Mouse (Mus musculus): Measurements from ENCODE around the gene Dnajc12. TPM values are rescaled to one million over a fixed set of nuclear protein-coding genes. Genes with fewer than 3 reads are reported as not detected.
"Not testable (repeated sequence)": the region's sequence is repeated elsewhere in the genome, so short reads cannot be mapped to it uniquely, and the experiment has no call there.

The Dnajc12 gene
- polyA plus RNA-seq, 1 experiment from 2014 or later: 18.4 TPM

DNA sequence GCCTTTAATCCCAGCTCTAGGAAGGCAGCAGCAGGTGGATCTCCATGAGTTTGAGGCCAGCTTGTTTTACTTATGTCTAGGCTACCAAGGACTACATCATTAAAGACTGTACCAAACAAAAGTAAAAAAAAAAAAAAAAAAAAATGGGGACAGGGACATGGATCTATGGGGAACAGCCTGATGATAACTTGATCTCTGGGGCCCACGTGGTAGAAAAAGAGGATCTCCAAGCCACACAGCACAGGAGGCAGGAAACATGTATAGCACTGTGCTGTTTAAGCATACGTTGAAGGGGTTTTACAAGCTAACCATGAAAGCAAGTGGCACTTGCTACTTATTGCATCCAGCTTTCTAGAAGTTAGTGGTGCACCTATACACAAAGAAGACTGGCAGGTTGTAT lies 40.9 kb upstream of the Dnajc12 start:
- DNase-seq (ENCODE audit: low spot score) (no peak), ATAC-seq (replicated peaks; ENCODE audit: low FRiP score, low read depth) (no peak)
- TF ChIP-seq CTCF (IDR thresholded peaks at IDR 0.05; ENCODE audit: low read depth): no peak
- Histone ChIP-seq H3K27ac (no peak overlapping the region), H3K4me2 (ENCODE audit: low read length) (no peak overlapping the region), H3K4me1 (replicated peaks; ENCODE audit: insufficient read depth, low read length) (peaks cover 14% of the 10 kb centered on the region), H3K9ac (ENCODE audit: low read depth, low read length) (no peak overlapping the region), H3K4me3 (replicated peaks; ENCODE audit: low read depth, low read length) (no peak overlapping the region), H3K27me3 (ENCODE audit: insufficient read depth, low read length) (no peaks in the 10 kb centered on the region), H3K36me3 (ENCODE audit: insufficient read depth, low read length) (no peaks in the 10 kb centered on the region), H3K9me3 (replicated peaks; ENCODE audit: low read length) (no peaks in the 10 kb centered on the region)
- 91% methylated on average over 2 of the region's 2 CpGs for WGBS

DNA sequence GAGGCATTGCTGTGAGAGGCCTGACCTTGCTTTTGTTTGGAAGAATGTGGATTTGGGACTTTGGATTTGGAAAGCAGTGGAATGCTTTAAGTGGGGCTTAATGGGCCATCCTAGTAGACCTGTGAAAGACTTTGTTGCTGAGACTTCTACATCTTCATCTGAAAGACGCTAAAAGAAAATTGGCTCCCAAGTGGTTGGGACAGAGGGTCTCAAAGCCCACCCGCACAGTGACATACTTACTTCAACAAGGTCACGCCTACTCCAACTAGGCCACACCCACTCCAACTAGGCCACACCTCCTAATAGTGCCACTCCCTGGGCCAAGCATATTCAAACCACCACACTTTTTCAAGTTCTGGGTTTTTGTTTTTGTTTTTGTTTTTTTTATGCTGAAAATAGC lies 37.5 kb upstream of the Dnajc12 start:
- Histone ChIP-seq H3K4me3 (replicated peaks; ENCODE audit: low read depth, low read length) (no peak overlapping the region), H3K4me1 (replicated peaks; ENCODE audit: insufficient read depth, low read length) (no peaks in the 10 kb centered on the region), H3K27me3 (ENCODE audit: insufficient read depth, low read length) (no peaks in the 10 kb centered on the region), H3K27ac (no peak overlapping the region), H3K4me2 (ENCODE audit: low read length) (no peak overlapping the region), H3K36me3 (ENCODE audit: insufficient read depth, low read length) (no peaks in the 10 kb centered on the region), H3K9ac (ENCODE audit: low read depth, low read length) (no peak overlapping the region), H3K9me3 (replicated peaks; ENCODE audit: low read length) (no peaks in the 10 kb centered on the region)
- no peak for ATAC-seq (replicated peaks; ENCODE audit: low FRiP score, low read depth)
- no peak for DNase-seq (ENCODE audit: low spot score)
- TF ChIP-seq CTCF (IDR thresholded peaks at IDR 0.05; ENCODE audit: low read depth): no peak
- 94% methylated on average over 3 of the region's 3 CpGs for WGBS

DNA sequence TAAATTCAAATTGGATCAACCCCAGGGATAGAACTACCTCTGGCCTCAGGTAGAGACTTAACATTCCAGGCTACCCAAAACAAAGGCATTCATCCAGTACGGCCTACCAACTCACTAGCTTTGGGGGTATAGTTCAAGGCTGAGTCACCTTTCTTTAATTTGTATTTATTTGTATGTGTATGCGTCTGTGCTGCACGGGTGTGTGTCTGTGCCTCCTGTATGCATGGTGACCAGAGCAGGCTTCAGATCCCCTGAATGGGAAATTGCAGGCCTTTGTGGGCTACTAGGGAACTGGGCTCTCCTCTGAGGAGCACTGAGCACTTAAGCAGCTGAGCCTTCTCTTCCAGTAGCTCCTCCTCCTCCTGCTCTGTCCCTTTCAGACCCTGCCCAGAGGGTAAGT lies 34.0 kb upstream of the Dnajc12 start:
- no peak for TF ChIP-seq CTCF (IDR thresholded peaks at IDR 0.05; ENCODE audit: low read depth)
- no peaks in the 10 kb centered on the region for H3K9me3 ChIP-seq (replicated peaks; ENCODE audit: low read length)
- no peak overlapping the region for H3K9ac ChIP-seq (ENCODE audit: low read depth, low read length)
- no peak overlapping the region for H3K4me2 ChIP-seq (ENCODE audit: low read length)
- H3K27me3 ChIP-seq (ENCODE audit: insufficient read depth, low read length): no peaks in the 10 kb centered on the region
- H3K4me3 ChIP-seq (replicated peaks; ENCODE audit: low read depth, low read length): no peak overlapping the region
- DNase-seq (ENCODE audit: low spot score): peak; percentile 9
- no peaks in the 10 kb centered on the region for H3K36me3 ChIP-seq (ENCODE audit: insufficient read depth, low read length)
- H3K27ac ChIP-seq: no peak overlapping the region
- H3K4me1 ChIP-seq (replicated peaks; ENCODE audit: insufficient read depth, low read length): no peaks in the 10 kb centered on the region
- 65% methylated on average over 3 of the region's 3 CpGs for WGBS
- no peak for ATAC-seq (replicated peaks; ENCODE audit: low FRiP score, low read depth)

DNA sequence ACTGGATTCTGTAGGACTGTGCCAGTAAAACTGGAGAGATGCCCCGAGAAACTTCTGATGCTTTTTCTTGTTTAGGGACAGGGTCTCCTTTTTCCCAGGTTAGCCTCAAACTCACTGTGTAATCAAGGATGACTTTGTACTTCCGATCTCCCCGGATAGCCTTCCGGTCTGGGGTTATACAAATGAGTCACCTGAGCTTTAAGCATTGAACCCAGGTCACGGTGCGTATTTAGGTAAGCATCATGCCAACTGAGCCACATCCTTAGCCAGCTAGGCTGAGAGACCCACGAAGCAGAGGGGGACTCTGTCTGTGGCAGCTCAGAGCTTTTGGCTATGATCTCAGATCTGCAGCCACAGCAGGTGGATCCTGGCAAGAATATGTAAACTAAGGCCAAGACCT lies 31.6 kb upstream of the Dnajc12 start:
- Histone ChIP-seq H3K4me2 (ENCODE audit: low read length) (no peak overlapping the region), H3K4me3 (replicated peaks; ENCODE audit: low read depth, low read length) (no peak overlapping the region), H3K9ac (ENCODE audit: low read depth, low read length) (no peak overlapping the region), H3K27ac (no peak overlapping the region), H3K4me1 (replicated peaks; ENCODE audit: insufficient read depth, low read length) (no peaks in the 10 kb centered on the region), H3K36me3 (ENCODE audit: insufficient read depth, low read length) (no peaks in the 10 kb centered on the region), H3K9me3 (replicated peaks; ENCODE audit: low read length) (no peaks in the 10 kb centered on the region), H3K27me3 (ENCODE audit: insufficient read depth, low read length) (no peaks in the 10 kb centered on the region)
- TF ChIP-seq CTCF (IDR thresholded peaks at IDR 0.05; ENCODE audit: low read depth): no peak
- ATAC-seq (replicated peaks; ENCODE audit: low FRiP score, low read depth) (no peak), DNase-seq (ENCODE audit: low spot score) (no peak)
- 84% methylated on average over 7 of the region's 7 CpGs for WGBS

DNA sequence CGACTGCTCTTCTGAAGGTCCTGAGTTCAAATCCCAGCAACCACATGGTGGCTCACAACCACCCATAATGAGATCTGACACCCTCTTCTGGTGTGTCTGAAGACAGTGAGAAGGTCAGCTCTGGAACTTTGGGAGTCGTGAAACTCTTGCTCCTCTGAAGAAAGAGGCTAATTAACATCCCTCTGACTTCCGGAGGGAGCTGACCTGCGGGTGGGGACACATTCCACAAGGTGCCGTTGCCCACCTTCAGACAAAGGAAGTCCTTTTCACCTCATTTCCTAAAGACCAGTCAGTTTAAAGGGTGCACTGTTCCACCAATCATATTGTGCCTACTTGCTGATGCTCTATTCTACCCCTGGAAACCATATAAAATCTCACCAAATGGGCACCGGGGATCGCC lies 31.1 kb upstream of the Dnajc12 start:
- not testable (repeated sequence) for ATAC-seq (replicated peaks; ENCODE audit: low FRiP score, low read depth); H3K4me1 ChIP-seq (replicated peaks; ENCODE audit: insufficient read depth, low read length); H3K4me2 ChIP-seq (ENCODE audit: low read length); H3K9me3 ChIP-seq (replicated peaks; ENCODE audit: low read length); H3K4me3 ChIP-seq (replicated peaks; ENCODE audit: low read depth, low read length); DNase-seq (ENCODE audit: low spot score); H3K36me3 ChIP-seq (ENCODE audit: insufficient read depth, low read length); H3K27ac ChIP-seq; H3K9ac ChIP-seq (ENCODE audit: low read depth, low read length); H3K27me3 ChIP-seq (ENCODE audit: insufficient read depth, low read length)
- 81% methylated on average over 7 of the region's 7 CpGs for WGBS

DNA sequence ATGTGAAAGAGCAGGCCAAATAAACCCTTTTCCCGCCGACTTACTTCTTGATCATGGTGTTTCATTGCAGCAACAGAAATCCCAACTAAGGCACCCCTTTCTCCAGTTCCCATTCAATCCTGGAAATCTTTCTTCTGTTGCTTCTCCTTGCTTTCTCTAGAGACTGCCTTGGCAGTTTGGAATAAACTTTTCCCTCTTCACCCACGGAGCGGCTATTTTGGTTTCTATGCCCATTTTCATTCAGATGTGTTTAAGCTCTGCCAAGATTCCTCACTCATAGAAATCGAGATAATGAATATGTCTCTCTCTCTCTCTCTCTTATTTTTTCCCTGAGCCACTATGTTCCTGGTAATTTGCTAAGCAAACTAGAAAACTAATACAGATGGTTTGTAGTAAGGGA lies 30.1 kb upstream of the Dnajc12 start:
- DNase-seq (ENCODE audit: low spot score) (no peak), ATAC-seq (replicated peaks; ENCODE audit: low FRiP score, low read depth) (no peak)
- TF ChIP-seq CTCF (IDR thresholded peaks at IDR 0.05; ENCODE audit: low read depth): no peak
- Histone ChIP-seq H3K4me3 (replicated peaks; ENCODE audit: low read depth, low read length) (no peak overlapping the region), H3K27ac (no peak overlapping the region), H3K4me1 (replicated peaks; ENCODE audit: insufficient read depth, low read length) (no peaks in the 10 kb centered on the region), H3K9ac (ENCODE audit: low read depth, low read length) (no peak overlapping the region), H3K9me3 (replicated peaks; ENCODE audit: low read length) (no peaks in the 10 kb centered on the region), H3K36me3 (ENCODE audit: insufficient read depth, low read length) (no peaks in the 10 kb centered on the region), H3K27me3 (ENCODE audit: insufficient read depth, low read length) (no peaks in the 10 kb centered on the region), H3K4me2 (ENCODE audit: low read length) (no peak overlapping the region)
- 79% methylated on average over 5 of the region's 5 CpGs for WGBS

DNA sequence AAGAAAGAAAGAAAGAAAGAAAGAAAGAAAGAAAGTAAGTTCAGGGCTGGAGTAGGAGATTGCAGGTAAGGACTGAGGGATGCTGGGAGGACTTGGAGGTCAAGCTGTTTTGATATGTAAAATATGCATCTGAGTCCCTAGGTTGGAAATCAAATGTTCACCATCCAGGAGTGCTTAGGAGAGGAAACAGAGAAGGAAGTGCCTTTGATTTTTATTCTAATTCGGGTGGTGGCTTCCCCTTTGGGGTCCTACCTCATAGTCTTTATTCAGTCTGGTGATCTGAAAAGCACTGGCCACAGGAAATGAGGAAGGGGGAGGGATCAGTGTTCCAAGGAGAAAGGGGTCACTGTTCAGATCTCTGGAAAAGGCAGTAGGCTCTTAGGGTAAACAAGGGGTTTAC lies 21.7 kb upstream of the Dnajc12 start:
- no peak overlapping the region for H3K27ac ChIP-seq
- 52% methylated on average over 1 of the region's 1 CpGs for WGBS
- DNase-seq (ENCODE audit: low spot score): no peak
- no peaks in the 10 kb centered on the region for H3K4me1 ChIP-seq (replicated peaks; ENCODE audit: insufficient read depth, low read length)
- H3K4me2 ChIP-seq (ENCODE audit: low read length): no peak overlapping the region
- no peak overlapping the region for H3K9ac ChIP-seq (ENCODE audit: low read depth, low read length)
- TF ChIP-seq CTCF (IDR thresholded peaks at IDR 0.05; ENCODE audit: low read depth): no peak
- no peaks in the 10 kb centered on the region for H3K36me3 ChIP-seq (ENCODE audit: insufficient read depth, low read length)
- no peaks in the 10 kb centered on the region for H3K27me3 ChIP-seq (ENCODE audit: insufficient read depth, low read length)
- no peaks in the 10 kb centered on the region for H3K9me3 ChIP-seq (replicated peaks; ENCODE audit: low read length)
- no peak overlapping the region for H3K4me3 ChIP-seq (replicated peaks; ENCODE audit: low read depth, low read length)
- ATAC-seq (replicated peaks; ENCODE audit: low FRiP score, low read depth): no peak
